Mouse (Mus musculus): Measurements from ENCODE around the gene 1700022I11Rik.
"Not testable (repeated sequence)": the region's sequence is repeated elsewhere in the genome, so short reads cannot be mapped to it uniquely, and the experiment has no call there.

1700022I11Rik gene

GRCm38 (mm10) chr4:42952563-42952962 lies 16.8 kb upstream of the 1700022I11Rik start:
- peak; percentile 51 for DNase-seq

GRCm38 (mm10) chr4:42953435-42954094 lies 15.8 kb upstream of the 1700022I11Rik start:
- DNase-seq: peak; percentile 67

- peak; percentile 79 for DNase-seq
Observed at GRCm38 (mm10) chr4:42954297-42954696, 15.1 kb upstream of the 1700022I11Rik start.

- DNase-seq: no peak
Observed at GRCm38 (mm10) chr4:42955200-42955599, 14.2 kb upstream of the 1700022I11Rik start.

GRCm38 (mm10) chr4:42956581-42956980 lies 12.8 kb upstream of the 1700022I11Rik start:
- DNase-seq: no peak

- no peak for DNase-seq
Observed at GRCm38 (mm10) chr4:42957306-42957705, 12.1 kb upstream of the 1700022I11Rik start.

- DNase-seq: no peak
Observed at GRCm38 (mm10) chr4:42957979-42958378, 11.4 kb upstream of the 1700022I11Rik start.

- DNase-seq: no peak
Observed at GRCm38 (mm10) chr4:42958942-42959341, 10.5 kb upstream of the 1700022I11Rik start.

- no peak for DNase-seq
Observed at GRCm38 (mm10) chr4:42959382-42959781, 10.0 kb upstream of the 1700022I11Rik start.

GRCm38 (mm10) chr4:42961592-42961991 lies 7.8 kb upstream of the 1700022I11Rik start:
- DNase-seq: peak; percentile 47

- DNase-seq: no peak
Observed at GRCm38 (mm10) chr4:42963480-42963879, 5.9 kb upstream of the 1700022I11Rik start.

GRCm38 (mm10) chr4:42965039-42965719 lies 4.2 kb upstream of the 1700022I11Rik start:
- DNase-seq: no peak

- no peak for DNase-seq
Observed at GRCm38 (mm10) chr4:42972952-42973351, 3.5 kb downstream of the 1700022I11Rik start.

GRCm38 (mm10) chr4:42973868-42974267 lies 4.5 kb downstream of the 1700022I11Rik start:
- no peak for DNase-seq

GRCm38 (mm10) chr4:42978062-42978461 lies 8.7 kb downstream of the 1700022I11Rik start:
- no peak for DNase-seq

GRCm38 (mm10) chr4:42980467-42980866 lies 11.1 kb downstream of the 1700022I11Rik start:
- not testable (repeated sequence) for DNase-seq

- no peak for DNase-seq
Observed at GRCm38 (mm10) chr4:42988296-42988695, 18.9 kb downstream of the 1700022I11Rik start.

- DNase-seq: no peak
Observed at GRCm38 (mm10) chr4:42998022-42998421, 28.6 kb downstream of the 1700022I11Rik start.

GRCm38 (mm10) chr4:42999451-43000140 lies 30.2 kb downstream of the 1700022I11Rik start:
- peak; percentile 81 for DNase-seq

- peak; percentile 99 for DNase-seq
Observed at GRCm38 (mm10) chr4:43000141-43000986, 31.0 kb downstream of the 1700022I11Rik start, which contains the start of gene Vcp. Gene Vcp, minus strand, starts transcription at chr4:43000507.

GRCm38 (mm10) chr4:43001272-43001671 lies 31.9 kb downstream of the 1700022I11Rik start:
- no peak for DNase-seq

GRCm38 (mm10) chr4:43002756-43003439 lies 33.5 kb downstream of the 1700022I11Rik start:
- no peak for DNase-seq

All from cerebellum, adult 11-12 months (tissue).